Mouse (Mus musculus) embryonic facial prominence, embryonic 15.5 days (tissue): ENCODE data around the gene Npff. TPM values are rescaled to one million over a fixed set of nuclear protein-coding genes. Genes with fewer than 3 reads are reported as not detected.

Source experiments
- ATAC-seq: fragments of 200-750 bp; cut with Nextera tagmentation; 2 replicates; pipeline ENCODE4 v1.8.0; 2017; ENCODE audit warnings: low read depth, moderate TSS enrichment; ENCODE audit not compliant: insufficient number of reproducible peaks, low FRiP score, low TSS enrichment
- H3K27ac ChIP-seq: fragments of 300-500 bp; sonication (generic); replicated peaks from 2 replicates; pipeline ENCODE4 v1.5.1; 2015; ENCODE audit warnings: mild to moderate bottlenecking, inconsistent platforms
- H3K27me3 ChIP-seq: fragments of 300-500 bp; sonication (generic); 2 replicates; pipeline ENCODE4 v1.6.1; 2015; ENCODE audit warnings: inconsistent platforms
- H3K36me3 ChIP-seq: fragments of 300-500 bp; sonication (generic); 2 replicates; pipeline ENCODE4 v1.6.1; 2015; ENCODE audit warnings: mild to moderate bottlenecking, inconsistent platforms
- H3K4me1 ChIP-seq: fragments of 300-500 bp; sonication (generic); 2 replicates; pipeline ENCODE4 v1.6.1; 2015; ENCODE audit warnings: inconsistent platforms
- H3K4me2 ChIP-seq: fragments of 300-500 bp; sonication (generic); replicated peaks from 2 replicates; pipeline ENCODE4 v1.6.1; 2015; ENCODE audit warnings: mild to moderate bottlenecking, inconsistent platforms
- H3K4me3 ChIP-seq: fragments of 300-500 bp; sonication (generic); replicated peaks from 2 replicates; pipeline ENCODE4 v1.5.1; 2015; ENCODE audit warnings: mild to moderate bottlenecking, inconsistent platforms
- H3K9ac ChIP-seq: fragments of 300-500 bp; sonication (generic); 2 replicates; pipeline ENCODE4 v1.6.1; 2015; ENCODE audit warnings: inconsistent platforms
- H3K9me3 ChIP-seq: fragments of 300-500 bp; sonication (generic); replicated peaks from 2 replicates; pipeline ENCODE4 v1.6.1; 2016; ENCODE audit warnings: inconsistent platforms
- WGBS: fragments of 180-500 bp; shearing (Covaris S2); methylation state at CpG from one replicate; pipeline ENCODE4 v1.1.7; 2015; 5-methylcytosine and 5-hydroxymethylcytosine counted together
- polyA plus RNA-seq: library from polyadenylated mRNA; unstranded; fragments of >200 nt; fragmentation: Nextera tagmentation; extraction: Ambion mirVana; gene quantifications from 2 replicates; pipeline ENCODE4 v1.2.1, GENCODE M21; 2015

The Npff gene
- polyA plus RNA-seq, 1 experiment from 2014 or later, result 3.9 TPM

GRCm38 (mm10) chr15:102512010-102512409 lies 12.7 kb downstream of the Npff start:
- H3K27ac ChIP-seq, result peak overlapping the region; percentile 90
- no peak for ATAC-seq
- peaks cover 53% of the 10 kb centered on the region for H3K4me1 ChIP-seq
- no peak overlapping the region for H3K4me3 ChIP-seq
- no peak overlapping the region for H3K9ac ChIP-seq
- H3K36me3 ChIP-seq, result peaks cover 6% of the 10 kb centered on the region; the same call in 1 of the 2 replicates
- no peaks in the 10 kb centered on the region for H3K9me3 ChIP-seq
- no peaks in the 10 kb centered on the region for H3K27me3 ChIP-seq
- H3K4me2 ChIP-seq, result no peak overlapping the region
- 30% methylated on average over 5 of the region's 5 CpGs for WGBS

GRCm38 (mm10) chr15:102511285-102511833 lies 13.4 kb downstream of the Npff start:
- Histone ChIP-seq H3K4me2 (peak overlapping the region; percentile 91), H3K27ac (peak overlapping the region; percentile 90), H3K9ac (no peak overlapping the region), H3K27me3 (no peaks in the 10 kb centered on the region), H3K36me3 (peaks cover 6% of the 10 kb centered on the region; the same call in 1 of the 2 replicates), H3K4me3 (peak overlapping the region; percentile 63), H3K4me1 (peaks cover 52% of the 10 kb centered on the region), H3K9me3 (no peaks in the 10 kb centered on the region)
- no peak for ATAC-seq
- WGBS, result 14% methylated on average over 6 of the region's 6 CpGs

- 2% methylated on average over 32 of the region's 34 CpGs for WGBS
- H3K27ac ChIP-seq, result peak overlapping the region; percentile 90
These were observed 14.0 kb downstream of the Npff start for GRCm38 (mm10) chr15:102510590-102511284.

GRCm38 (mm10) chr15:102510110-102510509 lies 14.6 kb downstream of the Npff start:
- peaks cover 11% of the 10 kb centered on the region for H3K36me3 ChIP-seq
- H3K4me3 ChIP-seq, result peak overlapping the region; percentile 63
- H3K4me1 ChIP-seq, result peaks cover 42% of the 10 kb centered on the region
- no peaks in the 10 kb centered on the region for H3K27me3 ChIP-seq
- H3K27ac ChIP-seq, result peak overlapping the region; percentile 90
- ATAC-seq, result peak; percentile 55; the same call in 1 of the 2 replicates
- WGBS, result 5% methylated on average over 9 of the region's 9 CpGs
- peak overlapping the region; percentile 44; the same call in 1 of the 2 replicates for H3K9ac ChIP-seq
- peak overlapping the region; percentile 91 for H3K4me2 ChIP-seq
- H3K9me3 ChIP-seq, result no peaks in the 10 kb centered on the region

More at GRCm38 (mm10) chr15:102510590-102511284, 14.0 kb downstream of the Npff start:
- H3K4me1 ChIP-seq, result peaks cover 49% of the 10 kb centered on the region
- H3K9ac ChIP-seq, result peak overlapping the region; percentile 44
- ATAC-seq, result peak; percentile 93
- peak overlapping the region; percentile 63 for H3K4me3 ChIP-seq
- no peaks in the 10 kb centered on the region for H3K27me3 ChIP-seq
- peaks cover 6% of the 10 kb centered on the region; the same call in 1 of the 2 replicates for H3K36me3 ChIP-seq
- H3K4me2 ChIP-seq, result peak overlapping the region; percentile 91
- H3K9me3 ChIP-seq, result no peaks in the 10 kb centered on the region

GRCm38 (mm10) chr15:102508336-102508735 lies 16.4 kb downstream of the Npff start:
- H3K27me3 ChIP-seq, result no peaks in the 10 kb centered on the region
- WGBS, result 77% methylated on average over 3 of the region's 3 CpGs
- no peaks in the 10 kb centered on the region for H3K9me3 ChIP-seq
- no peak for ATAC-seq
- no peak overlapping the region for H3K9ac ChIP-seq
- peaks cover 29% of the 10 kb centered on the region for H3K36me3 ChIP-seq
- H3K4me1 ChIP-seq, result peaks cover 37% of the 10 kb centered on the region
- H3K27ac ChIP-seq, result no peak overlapping the region
- no peak overlapping the region for H3K4me2 ChIP-seq
- no peak overlapping the region for H3K4me3 ChIP-seq

- ATAC-seq, result no peak
- no peak overlapping the region for H3K9ac ChIP-seq
- no peak overlapping the region for H3K4me2 ChIP-seq
- H3K27me3 ChIP-seq, result no peaks in the 10 kb centered on the region
- H3K9me3 ChIP-seq, result no peaks in the 10 kb centered on the region
- H3K4me1 ChIP-seq, result peaks cover 35% of the 10 kb centered on the region
- H3K4me3 ChIP-seq, result no peak overlapping the region
- no peak overlapping the region for H3K27ac ChIP-seq
- H3K36me3 ChIP-seq, result peaks cover 36% of the 10 kb centered on the region
These were observed 17.2 kb downstream of the Npff start for GRCm38 (mm10) chr15:102507561-102507960.

- no peak for ATAC-seq
- Histone ChIP-seq H3K4me1 (peaks cover 28% of the 10 kb centered on the region), H3K9me3 (no peaks in the 10 kb centered on the region), H3K36me3 (peaks cover 43% of the 10 kb centered on the region), H3K9ac (no peak overlapping the region), H3K4me3 (no peak overlapping the region), H3K4me2 (no peak overlapping the region), H3K27me3 (no peaks in the 10 kb centered on the region), H3K27ac (no peak overlapping the region)
- WGBS, result 91% methylated on average over 1 of the region's 1 CpGs
These were observed 17.9 kb downstream of the Npff start for GRCm38 (mm10) chr15:102506864-102507263.

GRCm38 (mm10) chr15:102506464-102506830 lies 18.3 kb downstream of the Npff start:
- Histone ChIP-seq H3K27ac (no peak overlapping the region), H3K36me3 (peaks cover 47% of the 10 kb centered on the region), H3K9me3 (no peaks in the 10 kb centered on the region), H3K4me1 (peaks cover 24% of the 10 kb centered on the region), H3K27me3 (no peaks in the 10 kb centered on the region), H3K4me3 (no peak overlapping the region), H3K4me2 (no peak overlapping the region), H3K9ac (no peak overlapping the region)
- 44% methylated on average over 2 of the region's 2 CpGs for WGBS
- ATAC-seq, result no peak

GRCm38 (mm10) chr15:102505770-102506463 lies 18.8 kb downstream of the Npff start:
- H3K27ac ChIP-seq, result no peak overlapping the region

GRCm38 (mm10) chr15:102505073-102505769 lies 19.5 kb downstream of the Npff start:
- Histone ChIP-seq H3K9me3 (no peaks in the 10 kb centered on the region), H3K36me3 (peaks cover 60% of the 10 kb centered on the region), H3K27ac (no peak overlapping the region), H3K4me2 (no peak overlapping the region), H3K27me3 (no peaks in the 10 kb centered on the region), H3K9ac (no peak overlapping the region), H3K4me3 (no peak overlapping the region), H3K4me1 (peaks cover 13% of the 10 kb centered on the region)
- no peak for ATAC-seq
- 61% methylated on average over 12 of the region's 12 CpGs for WGBS

More at GRCm38 (mm10) chr15:102505770-102506463, 18.8 kb downstream of the Npff start:
- no peak overlapping the region for H3K9ac ChIP-seq
- H3K4me1 ChIP-seq, result peaks cover 19% of the 10 kb centered on the region
- peaks cover 53% of the 10 kb centered on the region for H3K36me3 ChIP-seq
- ATAC-seq, result no peak
- no peaks in the 10 kb centered on the region for H3K9me3 ChIP-seq
- no peaks in the 10 kb centered on the region for H3K27me3 ChIP-seq
- H3K4me3 ChIP-seq, result no peak overlapping the region
- 83% methylated on average over 9 of the region's 9 CpGs for WGBS
- no peak overlapping the region for H3K4me2 ChIP-seq
